Comparison of ENCODE assay signal across 25 mouse cellular contexts in genomic region chr10:90808616-90809310, GRCm38 (mm10).
"Had no signal": no experiment of that assay in that cellular context is flagged by ENCODE, and none has a peak within 500 bp of the region (broad histone marks: within the 10 kb centered on the region; RNA-seq: fewer than 3 reads in every experiment).

No protein-coding gene starts in this region.

- H3K27ac ChIP-seq: embryonic facial prominence, embryonic 10.5 days; embryonic facial prominence, embryonic 12.5 days; embryonic facial prominence, embryonic 13.5 days; embryonic facial prominence, embryonic 15.5 days; forebrain, embryonic 10.5 days; forebrain, embryonic 12.5 days; forebrain, embryonic 13.5 days; forebrain, embryonic 15.5 days; gastrocnemius, adult 2 months; heart, adult 2 months had no signal

- H3K4me2 ChIP-seq: embryonic facial prominence, embryonic 12.5 days; embryonic facial prominence, embryonic 13.5 days; embryonic facial prominence, embryonic 15.5 days; forebrain, embryonic 12.5 days; forebrain, embryonic 13.5 days; forebrain, embryonic 15.5 days had no signal

- H3K4me1 ChIP-seq: embryonic facial prominence, embryonic 10.5 days; embryonic facial prominence, embryonic 12.5 days; embryonic facial prominence, embryonic 13.5 days; embryonic facial prominence, embryonic 15.5 days had no signal

- H3K9me3 ChIP-seq: embryonic facial prominence, embryonic 10.5 days; embryonic facial prominence, embryonic 12.5 days; embryonic facial prominence, embryonic 13.5 days; embryonic facial prominence, embryonic 15.5 days; forebrain, embryonic 10.5 days; forebrain, embryonic 12.5 days; forebrain, embryonic 13.5 days; forebrain, embryonic 15.5 days had no signal

- H3K36me3 ChIP-seq: embryonic facial prominence, embryonic 10.5 days; embryonic facial prominence, embryonic 12.5 days; embryonic facial prominence, embryonic 13.5 days; embryonic facial prominence, embryonic 15.5 days; forebrain, embryonic 10.5 days; forebrain, embryonic 12.5 days; forebrain, embryonic 15.5 days had no signal

- H3K27me3 ChIP-seq: embryonic facial prominence, embryonic 12.5 days; embryonic facial prominence, embryonic 13.5 days; embryonic facial prominence, embryonic 15.5 days; forebrain, embryonic 12.5 days; forebrain, embryonic 13.5 days; forebrain, embryonic 15.5 days had no signal

- DNase-seq: cerebellum, adult 9-10 months; cerebellum, adult 9-11 months; cerebellum, postnatal 10 days; cerebellum, postnatal 14 days; cerebellum, postnatal 25 days; cerebellum, postnatal 36 days; embryo, embryonic 11 days; forebrain, postnatal 0 days; gastrocnemius, adult 2 months; gastrocnemius, postnatal 10 days; gastrocnemius, postnatal 14 days; gastrocnemius, postnatal 25 days; gastrocnemius, postnatal 36 days; heart, adult 11 months; heart, adult 18-20 months; heart, adult 2 months had no signal

- H3K4me3 ChIP-seq: embryonic facial prominence, embryonic 10.5 days; embryonic facial prominence, embryonic 12.5 days; embryonic facial prominence, embryonic 13.5 days; embryonic facial prominence, embryonic 15.5 days; erythroblast, embryonic 14.5 days; forebrain, embryonic 10.5 days; forebrain, embryonic 12.5 days; forebrain, embryonic 13.5 days; forebrain, embryonic 15.5 days; gastrocnemius, adult 2 months; heart, adult 2 months had no signal

- H3K9ac ChIP-seq: embryonic facial prominence, embryonic 12.5 days; embryonic facial prominence, embryonic 13.5 days; embryonic facial prominence, embryonic 15.5 days; forebrain, embryonic 12.5 days; forebrain, embryonic 13.5 days; forebrain, embryonic 15.5 days; forebrain, postnatal 0 days had no signal
